In genomic region chr8:103314279-103315022, GRCm38 (mm10) we compare ENCODE assay signal across 9 mouse cellular contexts.
DNase-seq lines count a peak whose midpoint lies in the region; ATAC-seq lines count a peak whose summit lies in the region.
"Had no signal": no experiment of that assay in that cellular context is flagged by ENCODE, and none has a peak within 500 bp of the region (broad histone marks: within the 10 kb centered on the region; RNA-seq: fewer than 3 reads in every experiment).

No protein-coding gene starts in this region.

- no peak overlapping the region for H3K4me2 ChIP-seq in limb, embryonic 13.5 days (replicated peaks)

- peak; percentile 4 to 16 for DNase-seq in right cerebral cortex, postnatal 36 days (ENCODE audit: low spot score in 2 of 2)
- DNase-seq in right cerebral cortex, postnatal 4 days: no peak
- DNase-seq in hindbrain, embryonic 10.5 days (ENCODE audit: low spot score): peak; percentile 55
- DNase-seq in telencephalon, adult 2 months (ENCODE audit: low read depth, low spot score): peak; percentile 18
- no peak for DNase-seq in c-Kit-positive CD71-positive TER-119-positive erythroid progenitor cells, embryonic 14.5 days (ENCODE audit: low spot score)
- DNase-seq in ovary, postnatal 14 days (ENCODE audit: low spot score): no peak
- DNase-seq in thymus, postnatal 10 days (ENCODE audit: low spot score in 2 of 2): no peak
- DNase-seq: right cerebral cortex, postnatal 14 days had no signal

- H3K36me3 ChIP-seq in hindbrain, embryonic 10.5 days: no peaks in the 10 kb centered on the region
- no peaks in the 10 kb centered on the region for H3K36me3 ChIP-seq in limb, embryonic 13.5 days

- WGBS in hindbrain, embryonic 10.5 days: 5% methylated on average over 1 of the region's 1 CpGs
- 7% methylated on average over 1 of the region's 1 CpGs for WGBS in limb, embryonic 13.5 days

- ATAC-seq in limb, embryonic 13.5 days (ENCODE audit: low FRiP score, low read depth): peak; percentile 69

- H3K27me3 ChIP-seq in hindbrain, embryonic 10.5 days (ENCODE audit: insufficient read depth, poor library complexity, severe bottlenecking): peaks cover 59% of the 10 kb centered on the region
- H3K27me3 ChIP-seq in limb, embryonic 13.5 days: no peaks in the 10 kb centered on the region

- H3K9me3 ChIP-seq in hindbrain, embryonic 10.5 days: no peaks in the 10 kb centered on the region
- H3K9me3 ChIP-seq in limb, embryonic 13.5 days: no peaks in the 10 kb centered on the region

- H3K4me3 ChIP-seq in hindbrain, embryonic 10.5 days: no peak overlapping the region
- no peak overlapping the region for H3K4me3 ChIP-seq in limb, embryonic 13.5 days

- no peak overlapping the region for H3K9ac ChIP-seq in limb, embryonic 13.5 days

- H3K27ac ChIP-seq in hindbrain, embryonic 10.5 days: peak overlapping the region; percentile 77
- peak overlapping the region; percentile 48; the same call in 1 of the 2 replicates for H3K27ac ChIP-seq in limb, embryonic 13.5 days

- peaks cover 33% of the 10 kb centered on the region for H3K4me1 ChIP-seq in hindbrain, embryonic 10.5 days (replicated peaks)
- peaks cover 26% of the 10 kb centered on the region for H3K4me1 ChIP-seq in limb, embryonic 13.5 days

Comparison
In these comparisons a context has a peak if more than half of its experiments do, and no peak if none do; other contexts are left out.
1. DNase-seq: peak in right cerebral cortex, postnatal 36 days (2 of 2), hindbrain, embryonic 10.5 days (single experiment) and telencephalon, adult 2 months (single experiment); none in right cerebral cortex, postnatal 4 days (single experiment), c-Kit-positive CD71-positive TER-119-positive erythroid progenitor cells, embryonic 14.5 days (single experiment), ovary, postnatal 14 days (single experiment) and thymus, postnatal 10 days (0 of 2).